Comparison of ENCODE assay signal across 18 mouse cellular contexts in the genomic region with DNA sequence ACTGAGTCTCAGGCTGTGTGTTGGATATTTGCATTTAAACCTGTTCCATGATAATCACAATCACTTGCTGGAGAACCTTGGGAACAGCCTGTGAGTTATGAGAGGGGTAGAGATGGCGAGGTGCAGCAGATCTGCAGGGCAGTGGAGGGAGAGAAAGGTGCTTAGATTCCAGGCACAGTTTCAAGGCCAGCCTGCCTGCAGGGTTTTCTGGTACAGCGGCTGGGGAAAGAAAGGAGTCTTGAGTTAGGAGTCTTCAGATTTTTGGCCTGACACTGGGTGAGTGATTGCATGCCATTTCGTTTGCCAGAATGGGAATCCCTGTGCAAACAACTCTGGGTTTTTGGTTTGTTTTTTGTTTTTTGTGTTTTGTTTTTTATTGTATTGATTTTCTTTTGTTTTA.
"Had no signal": no experiment of that assay in that cellular context is flagged by ENCODE, and none has a peak within 500 bp of the region (broad histone marks: within the 10 kb centered on the region; RNA-seq: fewer than 3 reads in every experiment).

No protein-coding gene starts in this region.

- H3K27me3 ChIP-seq: lung, embryonic 15.5 days; megakaryocyte, embryonic 14.5 days; midbrain, embryonic 13.5 days; midbrain, embryonic 15.5 days; neural tube, embryonic 12.5 days; stomach, embryonic 15.5 days had no signal

- H3K4me2 ChIP-seq: lung, embryonic 15.5 days; midbrain, embryonic 11.5 days; midbrain, embryonic 13.5 days; midbrain, embryonic 15.5 days; neural tube, embryonic 12.5 days; stomach, embryonic 15.5 days had no signal

- H3K9me3 ChIP-seq: lung, embryonic 15.5 days; megakaryocyte, embryonic 14.5 days; midbrain, embryonic 13.5 days; midbrain, embryonic 15.5 days; neural tube, embryonic 12.5 days; stomach, embryonic 15.5 days had no signal

- H3K4me3 ChIP-seq: lung, embryonic 15.5 days; megakaryocyte, embryonic 14.5 days; midbrain, embryonic 13.5 days; midbrain, embryonic 15.5 days; neural tube, embryonic 12.5 days; stomach, embryonic 15.5 days had no signal

- DNase-seq: liver, postnatal 0 days; lung, adult 2 months; lung, postnatal 14 days; lung, postnatal 36 days; right cerebral cortex, postnatal 14 days; thymus, adult 2 months; thymus, postnatal 25 days; thymus, postnatal 4 days had no signal

- ATAC-seq: liver, postnatal 0 days; lung, postnatal 0 days; midbrain, embryonic 13.5 days had no signal

- H3K36me3 ChIP-seq: lung, embryonic 15.5 days; midbrain, embryonic 13.5 days; midbrain, embryonic 15.5 days; neural tube, embryonic 12.5 days; stomach, embryonic 15.5 days had no signal

- H3K9ac ChIP-seq: liver, postnatal 0 days; lung, embryonic 15.5 days; midbrain, embryonic 13.5 days; midbrain, embryonic 15.5 days; neural tube, embryonic 12.5 days; stomach, embryonic 15.5 days had no signal

- H3K27ac ChIP-seq: lung, embryonic 15.5 days; macrophage; midbrain, embryonic 13.5 days; midbrain, embryonic 15.5 days; neural tube, embryonic 12.5 days; stomach, embryonic 15.5 days; stomach, postnatal 0 days had no signal

- H3K4me1 ChIP-seq: midbrain, embryonic 15.5 days had no signal
